Mouse (Mus musculus): ENCODE data around the gene Babam2.

Babam2 gene

DNA sequence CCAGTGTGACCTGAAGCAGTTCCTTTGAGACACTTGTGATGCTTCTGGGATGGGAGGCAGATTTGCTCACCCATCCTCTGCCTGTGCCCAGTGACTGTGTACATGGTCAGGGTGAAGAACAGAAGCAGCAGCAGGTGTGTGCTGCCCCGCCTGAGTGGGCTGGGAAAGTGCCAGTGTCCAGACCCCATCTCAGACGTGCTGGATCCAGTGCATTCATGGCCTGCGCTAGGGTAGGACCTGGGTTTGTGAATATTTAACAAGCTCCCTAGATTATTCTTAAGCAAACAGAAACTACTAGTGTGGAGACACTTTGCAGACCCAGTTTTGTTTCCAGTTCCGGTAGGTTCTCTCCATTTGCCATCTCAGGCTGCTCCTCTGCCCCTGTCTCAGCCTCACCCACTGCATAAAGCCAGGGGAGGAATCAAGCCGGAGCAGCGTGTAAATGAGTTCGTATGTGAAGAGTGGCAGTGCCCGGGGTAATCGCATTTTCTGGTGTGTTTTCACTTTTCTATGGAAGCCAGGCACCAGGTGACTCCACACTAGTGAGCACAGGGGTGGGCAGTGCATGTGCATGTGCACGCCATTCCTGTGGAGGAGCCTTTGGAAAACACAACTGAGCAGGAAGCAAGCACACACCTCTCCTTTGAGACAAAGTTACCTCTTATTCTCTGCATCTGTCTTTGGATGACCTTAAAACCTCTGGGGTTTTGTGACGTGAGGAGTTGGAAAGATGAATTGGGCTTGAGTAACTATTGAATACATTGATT is 290.2 kb downstream of the Babam2 start:
- DNase-seq (ENCODE audit: inconsistent ontology term): no peak

GRCm38 (mm10) chr5:31997189-31997954 is 299.9 kb downstream of the Babam2 start:
- DNase-seq (ENCODE audit: inconsistent ontology term): no peak

GRCm38 (mm10) chr5:31998806-31999205 is 301.3 kb downstream of the Babam2 start:
- DNase-seq (ENCODE audit: inconsistent ontology term): no peak

GRCm38 (mm10) chr5:32000076-32000475 is 302.6 kb downstream of the Babam2 start:
- DNase-seq (ENCODE audit: inconsistent ontology term): no peak

DNA sequence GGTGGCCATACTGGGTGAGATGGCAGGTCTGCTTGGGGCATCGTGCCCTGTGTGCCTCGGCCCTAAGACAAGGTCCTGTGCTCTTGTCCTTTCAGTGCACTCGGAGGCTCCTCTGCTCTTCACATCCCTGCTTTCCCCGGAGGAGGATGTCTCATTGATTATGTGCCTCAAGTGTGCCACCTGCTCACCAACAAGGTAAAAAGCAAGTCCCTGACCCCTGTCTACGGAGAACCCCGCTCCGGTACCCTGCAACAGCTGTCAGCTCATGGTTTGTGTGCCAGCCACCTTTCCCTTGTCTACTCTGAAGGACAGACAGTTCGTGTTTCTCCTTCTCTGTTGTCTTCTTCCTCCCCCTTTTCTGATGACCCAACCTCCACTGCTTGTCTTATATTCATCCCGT is 303.8 kb downstream of the Babam2 start:
- no peak for DNase-seq (ENCODE audit: inconsistent ontology term)

DNA sequence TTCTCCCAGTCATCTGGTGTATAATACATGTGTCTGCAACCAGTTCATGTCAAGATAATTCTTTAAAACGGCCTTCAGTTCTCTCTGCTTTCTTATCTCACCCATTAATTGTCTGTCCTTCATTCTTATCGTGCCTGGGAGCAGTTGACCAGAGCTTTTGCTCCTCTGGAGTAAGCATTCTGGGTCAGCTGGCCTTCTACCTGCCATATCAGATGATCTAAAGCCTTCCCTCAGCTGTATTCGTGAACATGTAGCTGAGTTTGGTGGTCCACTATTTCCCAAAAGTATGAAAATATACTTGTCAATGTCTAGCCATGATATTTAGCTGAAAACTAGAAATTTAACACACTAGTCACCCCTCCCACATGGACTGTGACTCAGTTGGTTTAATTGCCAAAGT is 304.3 kb downstream of the Babam2 start:
- DNase-seq (ENCODE audit: inconsistent ontology term): no peak

DNA sequence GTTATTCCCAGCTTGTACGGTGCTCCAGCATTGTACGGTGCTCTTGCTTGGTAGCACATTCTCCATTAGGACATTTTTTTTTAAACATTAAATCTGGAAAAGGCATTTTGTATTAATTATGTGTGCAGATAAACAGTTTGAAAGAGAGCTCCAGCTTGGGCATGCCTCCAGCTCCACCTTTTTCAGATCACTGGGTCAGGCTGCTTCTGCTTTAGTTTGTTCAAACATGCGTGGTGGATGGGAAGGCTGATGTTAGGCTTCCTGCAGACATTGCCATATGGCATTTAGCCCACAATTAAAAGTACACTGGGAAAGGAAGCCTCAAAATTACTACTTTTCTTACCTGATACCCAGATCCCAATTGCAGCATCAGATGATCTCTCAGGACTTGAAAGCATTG is 310.9 kb downstream of the Babam2 start:
- no peak for DNase-seq (ENCODE audit: inconsistent ontology term)

- no peak for DNase-seq (ENCODE audit: inconsistent ontology term)
Observed at GRCm38 (mm10) chr5:32010056-32010455, 312.6 kb downstream of the Babam2 start.

- DNase-seq (ENCODE audit: inconsistent ontology term): no peak
Observed at GRCm38 (mm10) chr5:32013053-32013452, 315.6 kb downstream of the Babam2 start.

GRCm38 (mm10) chr5:32014786-32015185 is 317.3 kb downstream of the Babam2 start:
- no peak for DNase-seq (ENCODE audit: inconsistent ontology term)

DNA sequence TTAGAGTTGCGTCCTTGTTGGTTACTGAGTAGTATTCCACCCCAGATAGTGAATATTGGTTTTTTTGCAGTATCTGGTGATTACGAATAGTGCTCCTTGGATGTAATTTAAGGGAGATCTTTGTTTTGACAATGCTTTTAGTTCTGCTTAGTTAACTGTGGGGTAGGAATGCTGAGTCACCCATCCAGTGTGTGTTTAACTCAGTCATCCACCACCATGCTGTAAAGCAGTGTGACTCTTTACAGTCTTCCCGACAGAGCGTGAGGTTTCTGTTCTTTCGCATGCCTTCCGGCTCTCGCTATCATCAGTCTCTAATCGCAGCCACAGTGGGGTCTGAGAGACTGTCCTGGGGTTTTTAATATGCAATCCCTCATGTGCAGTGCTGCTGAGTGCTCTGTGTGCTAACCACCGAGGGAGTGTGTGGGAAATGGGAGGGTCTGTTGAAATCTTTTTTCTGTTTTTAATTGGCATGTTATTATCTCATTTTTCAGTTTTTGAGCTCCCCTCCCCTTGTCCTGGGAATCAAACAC is 318.5 kb downstream of the Babam2 start:
- no peak for DNase-seq (ENCODE audit: inconsistent ontology term)

GRCm38 (mm10) chr5:32017686-32018085 is 320.2 kb downstream of the Babam2 start:
- DNase-seq (ENCODE audit: inconsistent ontology term): no peak

DNA sequence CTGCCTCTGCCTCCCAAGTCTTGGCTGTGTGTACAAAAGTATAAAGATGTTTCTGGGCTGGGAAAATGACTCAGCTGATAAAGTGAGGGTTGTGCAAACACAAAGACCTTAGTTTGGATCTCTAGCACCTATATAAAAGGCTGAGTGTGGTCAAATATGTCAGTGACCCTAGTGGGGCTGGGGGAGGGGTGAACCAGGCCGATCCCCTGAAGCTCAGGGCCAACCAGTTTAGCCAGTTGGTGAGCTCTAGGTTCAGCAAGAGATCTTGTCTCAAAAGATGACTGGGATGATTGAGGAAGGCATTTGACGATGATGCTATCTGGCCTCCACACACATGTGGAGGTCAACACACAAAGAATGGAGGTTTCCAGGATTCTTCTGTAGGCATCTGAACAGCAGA is 320.8 kb downstream of the Babam2 start:
- DNase-seq (ENCODE audit: inconsistent ontology term): no peak

DNA sequence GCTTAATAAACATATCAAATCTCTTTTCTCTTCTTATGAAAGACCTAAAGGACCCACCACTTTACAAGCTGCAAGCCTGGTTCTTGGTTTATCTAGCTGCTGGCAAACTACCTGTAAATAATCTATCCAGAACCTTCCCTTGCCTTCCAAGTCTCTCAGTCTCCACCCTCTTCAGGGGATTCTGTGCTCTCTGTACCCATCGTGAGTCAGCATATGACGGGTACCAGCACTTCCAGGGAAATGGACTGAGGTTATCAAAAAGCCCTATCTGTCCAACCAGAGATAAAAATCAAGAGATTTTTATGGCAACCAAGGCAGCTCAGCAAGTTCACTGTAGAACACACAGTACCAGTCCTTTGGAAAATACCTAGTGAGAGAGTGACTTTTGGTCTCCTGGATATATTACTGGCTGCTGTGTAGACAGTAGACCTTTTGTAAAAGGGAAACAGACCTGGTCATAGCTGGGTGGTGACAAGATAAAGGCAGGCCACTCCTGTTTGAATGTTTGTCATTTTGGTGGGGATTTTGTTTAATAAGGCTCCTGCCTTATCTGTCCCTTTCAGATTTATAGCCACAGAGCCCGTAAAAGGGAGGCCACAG is 332.4 kb downstream of the Babam2 start:
- DNase-seq (ENCODE audit: inconsistent ontology term): no peak

DNA sequence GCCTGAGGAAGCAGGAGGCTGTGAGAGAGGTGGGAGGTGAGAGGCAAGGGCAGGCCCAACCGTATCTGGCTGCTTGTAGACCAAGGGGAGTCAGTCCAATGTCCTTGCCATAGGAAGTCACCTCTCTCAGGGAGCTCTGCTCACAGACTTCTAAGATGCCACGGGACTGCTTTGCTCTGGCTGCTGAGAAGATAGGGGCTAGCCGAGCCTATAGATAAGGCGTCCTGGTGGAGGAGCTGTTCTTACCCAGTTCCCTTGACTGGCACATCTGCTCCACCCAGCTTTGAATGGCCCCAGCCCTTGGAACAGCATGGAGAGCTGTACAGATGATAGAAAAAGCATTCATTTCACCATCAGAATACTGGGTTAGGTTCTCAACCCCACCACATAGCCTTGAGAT is 335.7 kb downstream of the Babam2 start:
- DNase-seq (ENCODE audit: inconsistent ontology term): no peak

DNA sequence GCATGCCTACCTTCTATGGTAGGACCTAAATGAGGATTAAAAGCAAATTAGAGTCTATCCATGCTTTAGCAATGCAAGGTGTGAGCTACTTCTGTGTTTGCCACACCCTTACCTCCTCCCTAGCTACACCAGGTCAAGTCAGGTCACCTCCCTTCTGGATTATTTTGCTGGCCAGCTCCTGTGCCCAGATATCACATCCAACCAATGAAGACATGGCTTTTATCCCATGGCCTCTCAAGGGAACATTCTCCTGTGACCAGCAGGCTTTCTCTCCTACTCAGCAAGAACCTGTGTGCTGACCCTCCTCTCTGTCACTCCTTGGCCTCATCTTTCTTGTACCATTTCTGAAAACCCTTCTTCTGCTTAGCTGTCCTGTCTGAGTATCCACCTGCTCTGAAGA is 336.1 kb downstream of the Babam2 start:
- DNase-seq (ENCODE audit: inconsistent ontology term): no peak

- no peak for DNase-seq (ENCODE audit: inconsistent ontology term)
Observed at GRCm38 (mm10) chr5:32034475-32035054, 337.1 kb downstream of the Babam2 start.

DNA sequence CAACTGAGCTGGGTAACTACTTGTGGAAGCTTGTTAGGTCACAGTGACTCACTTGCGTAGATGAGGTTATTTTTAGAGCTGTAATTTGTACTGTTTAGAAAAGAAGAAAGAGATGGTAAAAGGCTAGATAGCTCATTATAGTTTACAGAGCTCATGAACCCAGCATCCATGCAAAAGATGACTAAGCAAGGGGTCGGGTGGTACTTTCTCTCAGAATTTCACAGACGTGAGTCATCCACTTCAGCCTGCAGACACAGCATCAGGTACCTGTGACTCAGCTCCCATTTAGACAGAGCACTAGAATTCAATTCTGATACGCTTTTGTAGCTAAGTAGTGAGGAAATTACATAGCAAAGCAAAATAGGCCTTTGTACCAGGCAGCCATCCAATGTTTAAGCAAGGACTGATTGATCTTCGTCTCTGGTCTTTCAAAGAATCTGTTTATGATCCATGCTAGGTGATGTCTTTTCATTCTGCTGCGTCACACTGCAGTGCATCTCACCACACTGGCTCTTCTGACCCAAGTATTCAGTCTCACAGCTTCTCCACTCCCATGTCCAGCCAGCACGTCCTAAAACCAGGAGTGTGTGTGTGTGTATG is 338.3 kb downstream of the Babam2 start:
- peak; percentile 89 for DNase-seq (ENCODE audit: inconsistent ontology term)

GRCm38 (mm10) chr5:32036896-32037295 is 339.4 kb downstream of the Babam2 start:
- no peak for DNase-seq (ENCODE audit: inconsistent ontology term)

DNA sequence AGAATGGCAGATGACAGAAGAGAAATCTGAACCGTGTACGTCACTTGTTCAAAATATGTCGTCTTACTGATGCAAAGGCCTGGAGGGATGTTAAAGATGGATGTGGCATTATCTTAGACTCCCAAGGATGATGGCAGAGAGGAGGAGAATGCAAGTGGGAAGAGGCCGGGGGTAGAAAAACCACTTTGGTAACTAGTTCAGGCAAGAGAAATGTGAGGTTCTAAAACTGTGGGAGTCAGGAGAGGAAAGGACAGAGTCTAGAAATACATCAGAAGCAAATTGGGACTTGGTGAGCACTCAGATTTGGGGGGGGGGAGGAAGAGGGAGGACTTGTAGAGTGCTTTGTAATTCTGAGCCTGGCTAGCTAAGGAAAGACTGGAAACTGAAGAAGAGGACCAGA is 340.1 kb downstream of the Babam2 start:
- no peak for DNase-seq (ENCODE audit: inconsistent ontology term)

- DNase-seq (ENCODE audit: inconsistent ontology term): no peak
Observed at GRCm38 (mm10) chr5:32038994-32039393, 341.5 kb downstream of the Babam2 start.

- DNase-seq (ENCODE audit: inconsistent ontology term): no peak
Observed at GRCm38 (mm10) chr5:32039511-32039910, 342.0 kb downstream of the Babam2 start.

All from Muller cell, postnatal 12 days (primary cell).